Mouse (Mus musculus): ENCODE results near the gene Mcub. TPM values are rescaled to one million over a fixed set of nuclear protein-coding genes. Genes with fewer than 3 reads are reported as not detected.

Gene Mcub
- polyA plus RNA-seq, 1 experiment from 2014 or later = 2.4 TPM

GRCm38 (mm10) chr3:129880925-129881593 is 88.9 kb downstream of the Mcub start:
- no peak overlapping the region for H3K9ac ChIP-seq
- no peak for ATAC-seq (ENCODE audit: low FRiP score)
- 0 out of 2 replicates have a peak, but pooled peaks cover 3% of the 10 kb centered on the region for H3K27me3 ChIP-seq
- no peaks in the 10 kb centered on the region for H3K36me3 ChIP-seq
- H3K4me1 ChIP-seq = peaks cover 3% of the 10 kb centered on the region; the same call in 1 of the 2 replicates
- no peak overlapping the region for H3K4me3 ChIP-seq
- no peak overlapping the region for H3K27ac ChIP-seq
- H3K9me3 ChIP-seq (replicated peaks) = no peaks in the 10 kb centered on the region
- 87% methylated on average over 8 of the region's 8 CpGs for WGBS
- H3K4me2 ChIP-seq (replicated peaks) = no peak overlapping the region

- Histone ChIP-seq H3K9ac (no peak overlapping the region), H3K27ac (no peak overlapping the region), H3K9me3 (replicated peaks) (0 out of 2 replicates have a peak, but pooled peaks cover 4% of the 10 kb centered on the region), H3K36me3 (no peaks in the 10 kb centered on the region), H3K4me2 (replicated peaks) (peak overlapping the region; percentile 88), H3K4me1 (peaks cover 3% of the 10 kb centered on the region; the same call in 1 of the 2 replicates), H3K27me3 (0 out of 2 replicates have a peak, but pooled peaks cover 3% of the 10 kb centered on the region), H3K4me3 (peak overlapping the region; percentile 67; the same call in 1 of the 2 replicates)
- no peak for ATAC-seq (ENCODE audit: low FRiP score)
- WGBS = 87% methylated on average over 2 of the region's 2 CpGs
These were observed 90.1 kb downstream of the Mcub start for GRCm38 (mm10) chr3:129879913-129880312.

GRCm38 (mm10) chr3:129879131-129879757 is 90.8 kb downstream of the Mcub start:
- WGBS = 0% methylated on average over 25 of the region's 25 CpGs
- H3K27ac ChIP-seq = peak overlapping the region; percentile 79
- H3K36me3 ChIP-seq = no peaks in the 10 kb centered on the region
- H3K9ac ChIP-seq = peak overlapping the region; percentile 76
- peaks cover 3% of the 10 kb centered on the region; the same call in 1 of the 2 replicates for H3K4me1 ChIP-seq
- peak overlapping the region; percentile 67 for H3K4me3 ChIP-seq
- H3K27me3 ChIP-seq = 0 out of 2 replicates have a peak, but pooled peaks cover 3% of the 10 kb centered on the region
- peak overlapping the region; percentile 88 for H3K4me2 ChIP-seq (replicated peaks)
- peak; percentile 61 for ATAC-seq (ENCODE audit: low FRiP score)
- H3K9me3 ChIP-seq (replicated peaks) = 0 out of 2 replicates have a peak, but pooled peaks cover 4% of the 10 kb centered on the region

GRCm38 (mm10) chr3:129878405-129879021 is 91.5 kb downstream of the Mcub start, which contains the start of gene Pla2g12a:
TSS of gene Pla2g12a (plus strand) at chr3:129878606.
- WGBS = under 1% methylated on average over 58 of the region's 66 CpGs
- Histone ChIP-seq H3K27me3 (0 out of 2 replicates have a peak, but pooled peaks cover 3% of the 10 kb centered on the region), H3K9ac (peak within 1 kb of the TSS; percentile 76), H3K4me3 (peak within 1 kb of the TSS; percentile 67), H3K36me3 (no peaks in the 10 kb centered on the region), H3K4me2 (replicated peaks) (peak within 1 kb of the TSS; percentile 88), H3K4me1 (peaks cover 3% of the 10 kb centered on the region; the same call in 1 of the 2 replicates), H3K9me3 (replicated peaks) (0 out of 2 replicates have a peak, but pooled peaks cover 4% of the 10 kb centered on the region), H3K27ac (peak within 1 kb of the TSS; percentile 79)
- ATAC-seq (ENCODE audit: low FRiP score) = peak; percentile 96

GRCm38 (mm10) chr3:129877327-129877726 is 92.7 kb downstream of the Mcub start:
- Histone ChIP-seq H3K36me3 (no peaks in the 10 kb centered on the region), H3K9ac (no peak overlapping the region), H3K4me3 (no peak overlapping the region), H3K4me2 (replicated peaks) (no peak overlapping the region), H3K27ac (no peak overlapping the region), H3K9me3 (replicated peaks) (0 out of 2 replicates have a peak, but pooled peaks cover 4% of the 10 kb centered on the region), H3K4me1 (peaks cover 3% of the 10 kb centered on the region; the same call in 1 of the 2 replicates), H3K27me3 (0 out of 2 replicates have a peak, but pooled peaks cover 3% of the 10 kb centered on the region)
- no peak for ATAC-seq (ENCODE audit: low FRiP score)
- WGBS = 94% methylated on average over 10 of the region's 10 CpGs

Other genes with a start within 250 kb of the Mcub start
- gene Egf, start 214.9 kb downstream of the Mcub start, polyA plus RNA-seq (2016; fragmentation: Nextera tagmentation; extraction: Ambion mirVana) = 2.2 and 2.9 TPM in 2 replicates
- not detected in 2 replicates for gene Lrit3, start 166.2 kb downstream of the Mcub start, polyA plus RNA-seq (2016; fragmentation: Nextera tagmentation; extraction: Ambion mirVana)
- gene Rrh, start 147.6 kb downstream of the Mcub start, polyA plus RNA-seq (2016; fragmentation: Nextera tagmentation; extraction: Ambion mirVana) = 0.26 TPM in 1 of 2 replicates, not detected in the other
- 77.1 and 80.8 TPM in 2 replicates for gene Gar1, start 138.8 kb downstream of the Mcub start, polyA plus RNA-seq (2016; fragmentation: Nextera tagmentation; extraction: Ambion mirVana)
- gene Cfi, start 134.3 kb downstream of the Mcub start, polyA plus RNA-seq (2016; fragmentation: Nextera tagmentation; extraction: Ambion mirVana) = 0.53 and 0.92 TPM in 2 replicates
- 21.9 and 25.5 TPM in 2 replicates for gene Pla2g12a, start 91.6 kb downstream of the Mcub start, polyA plus RNA-seq (2016; fragmentation: Nextera tagmentation; extraction: Ambion mirVana)
- gene Casp6, start 68.8 kb downstream of the Mcub start, polyA plus RNA-seq (2016; fragmentation: Nextera tagmentation; extraction: Ambion mirVana) = 54.9 and 62.3 TPM in 2 replicates
- 36.8 and 36.9 TPM in 2 replicates for gene Sec24b, start 91.3 kb upstream of the Mcub start, polyA plus RNA-seq (2016; fragmentation: Nextera tagmentation; extraction: Ambion mirVana)
- gene Col25a1, start 161.3 kb upstream of the Mcub start, polyA plus RNA-seq (2016; fragmentation: Nextera tagmentation; extraction: Ambion mirVana) = 10.0 and 11.8 TPM in 2 replicates

Data from hindbrain, embryonic 12.5 days (tissue).